ENCODE assay signal across 25 mouse cellular contexts in genomic region chr11:89021687-89022086, GRCm38 (mm10). TPM values are rescaled to one million over a fixed set of nuclear protein-coding genes. Genes with fewer than 3 reads are reported as not detected.
DNase-seq lines count a peak whose midpoint lies in the region; ATAC-seq and TF ChIP-seq lines count a peak whose summit lies in the region.
"Had no signal": no experiment of that assay in that cellular context is flagged by ENCODE, and none has a peak within 500 bp of the region (broad histone marks: within the 10 kb centered on the region; RNA-seq: fewer than 3 reads in every experiment).

No protein-coding gene starts in this region.

- H3K9me3 ChIP-seq in midbrain, embryonic 11.5 days (ENCODE audit: control insufficient read depth, low read length) = no peaks in the 10 kb centered on the region
- H3K9me3 ChIP-seq in midbrain, postnatal 0 days (ENCODE audit: low read length) = no peaks in the 10 kb centered on the region
- H3K9me3 ChIP-seq in intestine, embryonic 16.5 days (ENCODE audit: control insufficient read depth, low read length) = no peaks in the 10 kb centered on the region
- H3K9me3 ChIP-seq in stomach, embryonic 16.5 days (replicated peaks; ENCODE audit: control insufficient read depth, low read length) = no peaks in the 10 kb centered on the region
- no peaks in the 10 kb centered on the region for H3K9me3 ChIP-seq in neural tube, embryonic 15.5 days (replicated peaks)
- H3K9me3 ChIP-seq: embryonic facial prominence, embryonic 12.5 days; heart, embryonic 10.5 days; kidney, embryonic 15.5 days; limb, embryonic 15.5 days; midbrain, embryonic 15.5 days had no signal

- H3K4me1 ChIP-seq in midbrain, embryonic 11.5 days (ENCODE audit: control insufficient read depth, insufficient read depth, low read length) = no peaks in the 10 kb centered on the region
- H3K4me1 ChIP-seq in midbrain, postnatal 0 days (ENCODE audit: insufficient read depth, low read length) = no peaks in the 10 kb centered on the region
- peaks cover 16% of the 10 kb centered on the region for H3K4me1 ChIP-seq in intestine, embryonic 16.5 days (ENCODE audit: control insufficient read depth, insufficient read depth, low read length)
- peaks cover 4% of the 10 kb centered on the region; the same call in 1 of the 2 replicates for H3K4me1 ChIP-seq in stomach, embryonic 16.5 days (ENCODE audit: control insufficient read depth, insufficient read depth, low read length)
- no peaks in the 10 kb centered on the region for H3K4me1 ChIP-seq in neural tube, embryonic 15.5 days
- H3K4me1 ChIP-seq: limb, embryonic 15.5 days; midbrain, embryonic 15.5 days had no signal

- no peak overlapping the region for H3K4me2 ChIP-seq in midbrain, embryonic 11.5 days
- H3K4me2 ChIP-seq in midbrain, postnatal 0 days (ENCODE audit: low read depth, low read length, poor library complexity, severe bottlenecking) = no peak overlapping the region
- no peak overlapping the region for H3K4me2 ChIP-seq in intestine, embryonic 16.5 days (ENCODE audit: low read depth, low read length)
- H3K4me2 ChIP-seq in stomach, embryonic 16.5 days (ENCODE audit: low read depth, low read length) = no peak overlapping the region
- no peak overlapping the region for H3K4me2 ChIP-seq in neural tube, embryonic 15.5 days
- H3K4me2 ChIP-seq: embryonic facial prominence, embryonic 12.5 days; kidney, embryonic 15.5 days; limb, embryonic 15.5 days; midbrain, embryonic 15.5 days had no signal

- 87% methylated on average over 7 of the region's 7 CpGs for WGBS in midbrain, embryonic 11.5 days
- 71% methylated on average over 7 of the region's 7 CpGs for WGBS in midbrain, postnatal 0 days
- 65% methylated on average over 7 of the region's 7 CpGs for WGBS in intestine, embryonic 16.5 days
- 71% methylated on average over 7 of the region's 7 CpGs for WGBS in stomach, embryonic 16.5 days
- WGBS in neural tube, embryonic 15.5 days = 82% methylated on average over 7 of the region's 7 CpGs

- no peak overlapping the region for H3K9ac ChIP-seq in midbrain, embryonic 11.5 days (ENCODE audit: low read length)
- no peak overlapping the region for H3K9ac ChIP-seq in midbrain, postnatal 0 days (replicated peaks; ENCODE audit: low read length, poor library complexity, severe bottlenecking)
- no peak overlapping the region for H3K9ac ChIP-seq in intestine, embryonic 16.5 days (ENCODE audit: low read depth, low read length)
- no peak overlapping the region for H3K9ac ChIP-seq in stomach, embryonic 16.5 days (ENCODE audit: low read length)
- H3K9ac ChIP-seq in neural tube, embryonic 15.5 days (replicated peaks) = no peak overlapping the region
- H3K9ac ChIP-seq: embryonic facial prominence, embryonic 12.5 days; kidney, embryonic 15.5 days; limb, embryonic 15.5 days; midbrain, embryonic 15.5 days had no signal

- H3K4me3 ChIP-seq in midbrain, embryonic 11.5 days (ENCODE audit: low read depth, low read length) = no peak overlapping the region
- H3K4me3 ChIP-seq in midbrain, postnatal 0 days (ENCODE audit: low read depth, low read length) = no peak overlapping the region
- H3K4me3 ChIP-seq in intestine, embryonic 16.5 days (ENCODE audit: low read length) = no peak overlapping the region
- no peak overlapping the region for H3K4me3 ChIP-seq in stomach, embryonic 16.5 days (replicated peaks; ENCODE audit: low read length)
- no peak overlapping the region for H3K4me3 ChIP-seq in neural tube, embryonic 15.5 days (replicated peaks)
- H3K4me3 ChIP-seq: embryonic facial prominence, embryonic 12.5 days; heart, embryonic 10.5 days; kidney, embryonic 15.5 days; limb, embryonic 15.5 days; midbrain, embryonic 15.5 days had no signal

- ATAC-seq in midbrain, embryonic 11.5 days (ENCODE audit: low FRiP score) = no peak
- no peak for ATAC-seq in midbrain, postnatal 0 days (ENCODE audit: low FRiP score)
- no peak for ATAC-seq in intestine, embryonic 16.5 days
- ATAC-seq in stomach, embryonic 16.5 days (ENCODE audit: insufficient read depth, low FRiP score) = no peak
- ATAC-seq in neural tube, embryonic 15.5 days (ENCODE audit: low FRiP score) = no peak
- ATAC-seq: hindbrain, postnatal 0 days; lung, postnatal 0 days; midbrain, embryonic 15.5 days had no signal

- DNase-seq in adrenal gland, adult (ENCODE audit: inconsistent age in 2 of 2, low spot score in 1 of 2) = peak; percentile 59 to 81
- no peak for DNase-seq in adrenal gland, adult 18-20 months (ENCODE audit: low spot score in 2 of 2)
- peak; percentile 47 for DNase-seq in midbrain, embryonic 11.5 days (ENCODE audit: low spot score, missing footprints)
- DNase-seq in midbrain, postnatal 0 days (ENCODE audit: low spot score) = no peak
- no peak for DNase-seq in kidney, adult 9 months
- DNase-seq: cerebellum, adult 9-10 months; gastrocnemius, postnatal 14 days; heart, postnatal 14 days; right cerebral cortex, postnatal 14 days; thymus, postnatal 4 days had no signal

- no peaks in the 10 kb centered on the region for H3K36me3 ChIP-seq in midbrain, embryonic 11.5 days (ENCODE audit: control insufficient read depth, insufficient read depth, low read length)
- H3K36me3 ChIP-seq in midbrain, postnatal 0 days (ENCODE audit: insufficient read depth, low read length) = no peaks in the 10 kb centered on the region
- H3K36me3 ChIP-seq in intestine, embryonic 16.5 days (ENCODE audit: control insufficient read depth, insufficient read depth, low read length) = no peaks in the 10 kb centered on the region
- 0 out of 2 replicates have a peak, but pooled peaks cover under 1% of the 10 kb centered on the region for H3K36me3 ChIP-seq in stomach, embryonic 16.5 days (ENCODE audit: control insufficient read depth, insufficient read depth, low read length)
- H3K36me3 ChIP-seq in neural tube, embryonic 15.5 days = no peaks in the 10 kb centered on the region
- H3K36me3 ChIP-seq: embryonic facial prominence, embryonic 12.5 days; limb, embryonic 15.5 days; midbrain, embryonic 15.5 days had no signal

- H3K27me3 ChIP-seq in midbrain, embryonic 11.5 days (ENCODE audit: control insufficient read depth, insufficient read depth, low read length) = no peaks in the 10 kb centered on the region
- no peaks in the 10 kb centered on the region for H3K27me3 ChIP-seq in midbrain, postnatal 0 days (ENCODE audit: insufficient read depth, low read length)
- H3K27me3 ChIP-seq in intestine, embryonic 16.5 days (replicated peaks; ENCODE audit: control insufficient read depth, insufficient read depth, low read length) = no peaks in the 10 kb centered on the region
- H3K27me3 ChIP-seq in stomach, embryonic 16.5 days (ENCODE audit: control insufficient read depth, insufficient read depth, low read length) = no peaks in the 10 kb centered on the region
- no peaks in the 10 kb centered on the region for H3K27me3 ChIP-seq in neural tube, embryonic 15.5 days (replicated peaks)
- H3K27me3 ChIP-seq: CH12.LX; embryonic facial prominence, embryonic 12.5 days; kidney, embryonic 15.5 days; limb, embryonic 15.5 days; midbrain, embryonic 15.5 days had no signal

- TF ChIP-seq CTCF in midbrain, postnatal 0 days (IDR thresholded peaks at IDR 0.05) = no peak

- no peak overlapping the region for H3K27ac ChIP-seq in midbrain, embryonic 11.5 days (ENCODE audit: low read depth, low read length)
- no peak overlapping the region for H3K27ac ChIP-seq in midbrain, postnatal 0 days (ENCODE audit: low read depth, low read length)
- peak overlapping the region; percentile 38 for H3K27ac ChIP-seq in intestine, embryonic 16.5 days (ENCODE audit: low read length)
- H3K27ac ChIP-seq in stomach, embryonic 16.5 days (ENCODE audit: low read length) = peak overlapping the region; percentile 81
- no peak overlapping the region for H3K27ac ChIP-seq in neural tube, embryonic 15.5 days (replicated peaks)
- H3K27ac ChIP-seq: embryonic facial prominence, embryonic 12.5 days; heart, embryonic 10.5 days; hindbrain, postnatal 0 days; kidney, embryonic 15.5 days; limb, embryonic 15.5 days; midbrain, embryonic 15.5 days had no signal

RNA-seq across cellular contexts. Expression of gene Trim25, which starts 22.5 kb away (rescaled TPM):
- total RNA-seq in adrenal gland, adult 18-20 months (2021) = 100 to 1,000 TPM; 133 to 185 TPM
- polyA plus RNA-seq in midbrain, embryonic 11.5 days (2014; fragmentation: Nextera tagmentation; extraction: Ambion mirVana) = 2.9 TPM in 2 replicates
- 2.0 and 2.9 TPM in 2 replicates for total RNA-seq in midbrain, postnatal 0 days (2014; rRNA removed)
- 4.3 and 4.5 TPM in 2 replicates for polyA plus RNA-seq in midbrain, postnatal 0 days (2015; fragmentation: Nextera tagmentation; extraction: Ambion mirVana)
- 27.5 and 27.6 TPM in 2 replicates for polyA plus RNA-seq in intestine, embryonic 16.5 days (2015; fragmentation: Nextera tagmentation; extraction: Ambion mirVana)
- 27.8 and 29.0 TPM in 2 replicates for polyA plus RNA-seq in stomach, embryonic 16.5 days (2015; fragmentation: Nextera tagmentation; extraction: Ambion mirVana)
- 5.5 and 13.7 TPM in 2 replicates for polyA plus RNA-seq in neural tube, embryonic 15.5 days (2015; fragmentation: Nextera tagmentation; extraction: Ambion mirVana)

RNA-seq across cellular contexts. Expression of gene Dgke, which starts 45.0 kb away (rescaled TPM):
- 10 to 100 TPM; 10.9 to 12.2 TPM for total RNA-seq in adrenal gland, adult 18-20 months (2021)
- polyA plus RNA-seq in midbrain, embryonic 11.5 days (2014; fragmentation: Nextera tagmentation; extraction: Ambion mirVana) = 4.1 and 4.6 TPM in 2 replicates
- 35.4 and 44.2 TPM in 2 replicates for total RNA-seq in midbrain, postnatal 0 days (2014; rRNA removed)
- 16.0 TPM in 2 replicates for polyA plus RNA-seq in midbrain, postnatal 0 days (2015; fragmentation: Nextera tagmentation; extraction: Ambion mirVana)
- 2.3 TPM in 2 replicates for polyA plus RNA-seq in intestine, embryonic 16.5 days (2015; fragmentation: Nextera tagmentation; extraction: Ambion mirVana)
- 3.2 and 3.6 TPM in 2 replicates for polyA plus RNA-seq in stomach, embryonic 16.5 days (2015; fragmentation: Nextera tagmentation; extraction: Ambion mirVana)
- polyA plus RNA-seq in neural tube, embryonic 15.5 days (2015; fragmentation: Nextera tagmentation; extraction: Ambion mirVana) = 16.0 and 17.5 TPM in 2 replicates

RNA-seq across cellular contexts. Expression of gene Coil, which starts 51.6 kb away (rescaled TPM):
- 1 to 10 TPM; 9.0 to 9.4 TPM for total RNA-seq in adrenal gland, adult 18-20 months (2021)
- polyA plus RNA-seq in midbrain, embryonic 11.5 days (2014; fragmentation: Nextera tagmentation; extraction: Ambion mirVana) = 24.2 and 24.5 TPM in 2 replicates
- total RNA-seq in midbrain, postnatal 0 days (2014; rRNA removed) = 35.1 and 44.2 TPM in 2 replicates
- 26.9 and 28.8 TPM in 2 replicates for polyA plus RNA-seq in midbrain, postnatal 0 days (2015; fragmentation: Nextera tagmentation; extraction: Ambion mirVana)
- 9.8 and 10.1 TPM in 2 replicates for polyA plus RNA-seq in intestine, embryonic 16.5 days (2015; fragmentation: Nextera tagmentation; extraction: Ambion mirVana)
- 10.1 and 10.7 TPM in 2 replicates for polyA plus RNA-seq in stomach, embryonic 16.5 days (2015; fragmentation: Nextera tagmentation; extraction: Ambion mirVana)
- polyA plus RNA-seq in neural tube, embryonic 15.5 days (2015; fragmentation: Nextera tagmentation; extraction: Ambion mirVana) = 26.0 and 28.5 TPM in 2 replicates

RNA-seq across cellular contexts. Expression of gene Gm525, which starts 52.0 kb away (rescaled TPM):
- not detected for total RNA-seq in adrenal gland, adult 18-20 months (2021)
- polyA plus RNA-seq in midbrain, embryonic 11.5 days (2014; fragmentation: Nextera tagmentation; extraction: Ambion mirVana) = not detected in 2 replicates
- total RNA-seq in midbrain, postnatal 0 days (2014; rRNA removed) = not detected in 2 replicates
- polyA plus RNA-seq in midbrain, postnatal 0 days (2015; fragmentation: Nextera tagmentation; extraction: Ambion mirVana) = 0.60 TPM in 1 of 2 replicates, not detected in the other
- 1.5 TPM in 2 replicates for polyA plus RNA-seq in intestine, embryonic 16.5 days (2015; fragmentation: Nextera tagmentation; extraction: Ambion mirVana)
- 1.3 and 2.1 TPM in 2 replicates for polyA plus RNA-seq in stomach, embryonic 16.5 days (2015; fragmentation: Nextera tagmentation; extraction: Ambion mirVana)
- polyA plus RNA-seq in neural tube, embryonic 15.5 days (2015; fragmentation: Nextera tagmentation; extraction: Ambion mirVana) = 9.3 TPM in 1 of 2 replicates, not detected in the other
- total RNA-seq: gastrocnemius, postnatal 14 days; heart, postnatal 14 days; hindbrain, postnatal 0 days; layer of hippocampus, postnatal 25 days; left cerebral cortex, postnatal 25 days; megakaryocyte progenitor cell, adult 5-6 weeks had no signal
- polyA plus RNA-seq: heart, embryonic 10.5 days; kidney, embryonic 15.5 days; midbrain, embryonic 15.5 days had no signal

RNA-seq across cellular contexts. Expression of gene Elobl, which starts 55.0 kb away (rescaled TPM):
- total RNA-seq in adrenal gland, adult 18-20 months (2021) = not detected
- polyA plus RNA-seq in midbrain, embryonic 11.5 days (2014; fragmentation: Nextera tagmentation; extraction: Ambion mirVana) = not detected in 2 replicates
- total RNA-seq in midbrain, postnatal 0 days (2014; rRNA removed) = 0.44 TPM in 1 of 2 replicates, not detected in the other
- not detected in 2 replicates for polyA plus RNA-seq in midbrain, postnatal 0 days (2015; fragmentation: Nextera tagmentation; extraction: Ambion mirVana)
- not detected in 2 replicates for polyA plus RNA-seq in intestine, embryonic 16.5 days (2015; fragmentation: Nextera tagmentation; extraction: Ambion mirVana)
- polyA plus RNA-seq in stomach, embryonic 16.5 days (2015; fragmentation: Nextera tagmentation; extraction: Ambion mirVana) = not detected in 2 replicates
- not detected in 2 replicates for polyA plus RNA-seq in neural tube, embryonic 15.5 days (2015; fragmentation: Nextera tagmentation; extraction: Ambion mirVana)
- total RNA-seq: CH12.LX; gastrocnemius, postnatal 14 days; heart, postnatal 14 days; hindbrain, postnatal 0 days; layer of hippocampus, postnatal 25 days; left cerebral cortex, postnatal 25 days; megakaryocyte progenitor cell, adult 5-6 weeks had no signal
- polyA plus RNA-seq: cortical plate, adult 2 months; embryonic facial prominence, embryonic 12.5 days; heart, embryonic 10.5 days; hindbrain, postnatal 0 days; kidney, embryonic 15.5 days; limb, embryonic 15.5 days; lung, postnatal 0 days; midbrain, embryonic 15.5 days had no signal

Comparison
In these comparisons a context has a peak if more than half of its experiments do, and no peak if none do; other contexts are left out.
1. DNase-seq: peak in adrenal gland, adult (2 of 2) and midbrain, embryonic 11.5 days (single experiment); none in adrenal gland, adult 18-20 months (0 of 2), midbrain, postnatal 0 days (single experiment) and kidney, adult 9 months (single experiment).
2. H3K27ac ChIP-seq: peak in intestine, embryonic 16.5 days (single experiment) and stomach, embryonic 16.5 days (single experiment); none in midbrain, embryonic 11.5 days (single experiment), midbrain, postnatal 0 days (single experiment) and neural tube, embryonic 15.5 days (single experiment).